Mouse (Mus musculus): ENCODE data around the gene Patz1.

Patz1 gene

GRCm38 (mm10) chr11:3330991-3331750, 42.5 kb downstream of the Patz1 start:
- DNase-seq = no peak

- peak; percentile 91 for DNase-seq
These were observed 43.3 kb downstream of the Patz1 start for GRCm38 (mm10) chr11:3331756-3332642.

- DNase-seq = no peak
These were observed 44.5 kb downstream of the Patz1 start for GRCm38 (mm10) chr11:3333111-3333695.

GRCm38 (mm10) chr11:3334141-3334710, 45.6 kb downstream of the Patz1 start:
- no peak for DNase-seq

- DNase-seq = no peak
These were observed 46.1 kb downstream of the Patz1 start for GRCm38 (mm10) chr11:3334711-3335316.

GRCm38 (mm10) chr11:3335651-3336216, 47.1 kb downstream of the Patz1 start:
- peak; percentile 88 for DNase-seq

GRCm38 (mm10) chr11:3336602-3337001, 47.9 kb downstream of the Patz1 start:
- DNase-seq = no peak

GRCm38 (mm10) chr11:3337173-3337955, 48.7 kb downstream of the Patz1 start:
- peak; percentile 82 for DNase-seq

GRCm38 (mm10) chr11:3337961-3338360, 49.3 kb downstream of the Patz1 start:
- DNase-seq = no peak

- DNase-seq = no peak
These were observed 52.8 kb downstream of the Patz1 start for GRCm38 (mm10) chr11:3341476-3341875.

- DNase-seq = no peak
These were observed 56.2 kb downstream of the Patz1 start for GRCm38 (mm10) chr11:3344916-3345315.

GRCm38 (mm10) chr11:3346351-3346750, 57.7 kb downstream of the Patz1 start:
- DNase-seq = no peak

- DNase-seq = peak; percentile 85
These were observed 58.6 kb downstream of the Patz1 start for GRCm38 (mm10) chr11:3347091-3347834.

- no peak for DNase-seq
These were observed 59.1 kb downstream of the Patz1 start for GRCm38 (mm10) chr11:3347835-3348195.

GRCm38 (mm10) chr11:3348576-3349342, 60.1 kb downstream of the Patz1 start:
- no peak for DNase-seq

- no peak for DNase-seq
These were observed 60.6 kb downstream of the Patz1 start for GRCm38 (mm10) chr11:3349343-3349695.

GRCm38 (mm10) chr11:3352131-3352530, 63.5 kb downstream of the Patz1 start:
- DNase-seq = no peak

GRCm38 (mm10) chr11:3352990-3353585, 64.4 kb downstream of the Patz1 start:
- no peak for DNase-seq
